9 mouse cellular contexts compared by ENCODE assay signal in genomic region chr12:33302523-33303383, GRCm38 (mm10).
DNase-seq lines count a peak whose midpoint lies in the region; ATAC-seq lines count a peak whose summit lies in the region.
"Had no signal": no experiment of that assay in that cellular context is flagged by ENCODE, and none has a peak within 500 bp of the region (broad histone marks: within the 10 kb centered on the region; RNA-seq: fewer than 3 reads in every experiment).

No protein-coding gene starts in this region.

- H3K9ac ChIP-seq in hindbrain, embryonic 16.5 days (ENCODE audit: low read depth, low read length), result peak overlapping the region; percentile 36; the same call in 1 of the 2 replicates

- H3K4me3 ChIP-seq in hindbrain, embryonic 16.5 days (ENCODE audit: low read length), result peak overlapping the region; percentile 40

- no peak overlapping the region for H3K27ac ChIP-seq in hindbrain, embryonic 16.5 days (ENCODE audit: low read depth, low read length)

- intact Hi-C loops in left cerebral cortex, postnatal 36 days (cut with DNase I), result no loop called here

- no peaks in the 10 kb centered on the region for H3K9me3 ChIP-seq in hindbrain, embryonic 16.5 days (ENCODE audit: control insufficient read depth, low read length)

- under 1% methylated on average over 29 of the region's 29 CpGs for WGBS in hindbrain, embryonic 16.5 days

- no peaks in the 10 kb centered on the region for H3K36me3 ChIP-seq in hindbrain, embryonic 16.5 days (ENCODE audit: control insufficient read depth, insufficient read depth, low read length)

- ATAC-seq in cerebellum, adult (ENCODE audit: insufficient number of reproducible peaks, low FRiP score, low TSS enrichment), result peak; percentile 28; the same call in 1 of the 2 replicates
- peak; percentile 55 for ATAC-seq in hindbrain, embryonic 16.5 days
- peak; percentile 66 for ATAC-seq in megakaryocyte-erythroid progenitor cell, adult 5-6 weeks (replicated peaks; ENCODE audit: low FRiP score, low TSS enrichment, poor library complexity, severe bottlenecking)

- H3K27me3 ChIP-seq in hindbrain, embryonic 16.5 days (replicated peaks; ENCODE audit: control insufficient read depth, insufficient read depth, low read length), result no peaks in the 10 kb centered on the region; the same call in 1 of the 2 replicates
- H3K27me3 ChIP-seq: Patski had no signal

- H3K4me2 ChIP-seq in hindbrain, embryonic 16.5 days (ENCODE audit: low read length), result peak overlapping the region; percentile 84

- no peak for DNase-seq in cerebellum, postnatal 4 days (ENCODE audit: low spot score in 2 of 2)
- peak; percentile 60 to 63 for DNase-seq in cerebellum, postnatal 14 days
- DNase-seq in gastrocnemius, adult 8-10 months (ENCODE audit: low spot score in 2 of 2), result peak; percentile 60 to 67
- peak; percentile 26 to 42 for DNase-seq in left cerebral cortex, postnatal 36 days (ENCODE audit: low spot score in 2 of 2)
- DNase-seq in skeletal muscle tissue, adult 2 months (ENCODE audit: low read depth, low spot score), result peak; percentile 66

- peaks cover 18% of the 10 kb centered on the region for H3K4me1 ChIP-seq in hindbrain, embryonic 16.5 days (ENCODE audit: control insufficient read depth, insufficient read depth, low read depth, low read length)

Comparison
In these comparisons a context has a peak if more than half of its experiments do, and no peak if none do; other contexts are left out.
1. DNase-seq: peak in cerebellum, postnatal 14 days (2 of 2), gastrocnemius, adult 8-10 months (2 of 2), left cerebral cortex, postnatal 36 days (2 of 2) and skeletal muscle tissue, adult 2 months (single experiment); none in cerebellum, postnatal 4 days (0 of 2).
2. Peak in every context shown above with its lines, with median percentiles within 50 percentile points of each other: ATAC-seq.